Mouse (Mus musculus) erythroblast, embryonic 14.5 days (primary cell): ENCODE data around the gene Olfr1135. TPM values are rescaled to one million over a fixed set of nuclear protein-coding genes. Genes with fewer than 3 reads are reported as not detected.

Experiments
- H3K27me3 ChIP-seq: 2 replicates; pipeline ENCODE4 v1.6.1; 2012; ENCODE audit warnings: inconsistent platforms; ENCODE audit not compliant: control insufficient read depth
- H3K36me3 ChIP-seq: 2 replicates; pipeline ENCODE4 v1.6.1; 2012; ENCODE audit warnings: mild to moderate bottlenecking, inconsistent platforms; ENCODE audit not compliant: control insufficient read depth
- H3K4me1 ChIP-seq: 2 replicates; pipeline ENCODE4 v1.6.1; 2012; ENCODE audit warnings: inconsistent platforms; ENCODE audit not compliant: control insufficient read depth
- H3K4me3 ChIP-seq: replicated peaks from 2 replicates; pipeline ENCODE3; 2012; ENCODE audit warnings: moderate library complexity, mild to moderate bottlenecking, inconsistent platforms
- H3K9me3 ChIP-seq: 2 replicates; pipeline ENCODE4 v1.6.1; 2012; ENCODE audit warnings: low read length, inconsistent platforms, mixed read lengths; ENCODE audit not compliant: control insufficient read depth
- GATA1 ChIP-seq: IDR thresholded peaks from 2 replicates; pipeline ENCODE4 v1.6.1; 2012; ENCODE audit warnings: low read length, inconsistent platforms, mixed read lengths
- TAL1 ChIP-seq: IDR thresholded peaks from 3 replicates; pipeline ENCODE4 v1.6.1; 2012; ENCODE audit warnings: low read length, inconsistent platforms, mixed read lengths
- polyA plus RNA-seq: library from polyadenylated mRNA; stranded (reverse); fragments of >175 nt; gene quantifications from 2 replicates; pipeline ENCODE4 v1.2.3, GENCODE M21; 2012

The Olfr1135 gene
- not detected in 2 replicates for polyA plus RNA-seq

GRCm38 (mm10) chr2:87673564-87673963 lies at the start of gene Olfr1135:
Gene Olfr1135, minus strand, starts transcription at chr2:87673664.
- Histone ChIP-seq H3K27me3 (no peaks in the 10 kb centered on the region), H3K36me3 (no peaks in the 10 kb centered on the region), H3K4me1 (no peaks in the 10 kb centered on the region), H3K4me3 (no peak within 1 kb of the TSS), H3K9me3 (no peaks in the 10 kb centered on the region)
- TF ChIP-seq TAL1 (no peak), GATA1 (no peak)

- no peak for TF ChIP-seq TAL1
- no peak for TF ChIP-seq GATA1
These were observed 39.6 kb upstream of the Olfr1135 start, which contains the start of gene Olfr1137 for GRCm38 (mm10) chr2:87713079-87713478. Gene Olfr1137, minus strand, starts transcription at chr2:87713179.

GRCm38 (mm10) chr2:87693847-87694246 lies 20.4 kb upstream of the Olfr1135 start, which contains the start of gene Olfr1136:
Gene Olfr1136, minus strand, starts transcription at chr2:87693947.
- TF ChIP-seq GATA1 = no peak
- no peak for TF ChIP-seq TAL1
- no peaks in the 10 kb centered on the region for H3K4me1 ChIP-seq
- no peaks in the 10 kb centered on the region for H3K36me3 ChIP-seq

More at GRCm38 (mm10) chr2:87713079-87713478, 39.6 kb upstream of the Olfr1135 start, which contains the start of gene Olfr1137:
- Histone ChIP-seq H3K4me3 (no peak within 1 kb of the TSS), H3K9me3 (no peaks in the 10 kb centered on the region; the same call in 1 of the 2 replicates), H3K36me3 (no peaks in the 10 kb centered on the region), H3K27me3 (no peaks in the 10 kb centered on the region), H3K4me1 (no peaks in the 10 kb centered on the region)

DNA sequence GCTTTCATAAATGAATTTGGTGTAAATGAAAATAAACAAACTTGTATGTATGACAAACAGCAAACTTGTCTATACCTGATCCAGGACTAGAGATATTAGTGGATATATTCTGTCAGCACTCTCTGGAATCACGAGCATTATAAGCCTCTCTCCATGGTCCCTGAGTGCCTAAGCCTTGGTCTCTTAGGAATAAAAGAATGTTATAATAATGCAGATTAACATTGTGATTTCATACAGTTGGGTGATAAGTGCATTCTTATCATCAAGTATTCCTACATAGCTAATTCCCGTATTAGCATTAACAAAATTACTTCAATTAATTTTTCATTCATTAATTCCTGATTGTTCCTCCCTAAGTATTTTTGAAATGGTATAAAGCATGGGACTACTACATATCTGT lies 15.1 kb downstream of the Olfr1135 start, which contains the start of gene Olfr1134:
Olfr1134 (minus strand) TSS at position 101 of the 400 bp plus-strand sequence.
- TF ChIP-seq TAL1 (no peak), GATA1 (no peak)
- Histone ChIP-seq H3K4me3 (no peak within 1 kb of the TSS), H3K36me3 (no peaks in the 10 kb centered on the region), H3K4me1 (no peaks in the 10 kb centered on the region), H3K9me3 (peaks cover 6% of the 10 kb centered on the region), H3K27me3 (no peaks in the 10 kb centered on the region)

More at GRCm38 (mm10) chr2:87693847-87694246, 20.4 kb upstream of the Olfr1135 start, which contains the start of gene Olfr1136:
- H3K4me3 ChIP-seq = no peak within 1 kb of the TSS
- no peaks in the 10 kb centered on the region for H3K9me3 ChIP-seq
- no peaks in the 10 kb centered on the region for H3K27me3 ChIP-seq

GRCm38 (mm10) chr2:87647274-87647673 lies 26.2 kb downstream of the Olfr1135 start, which contains the start of gene Olfr1133:
Gene Olfr1133, minus strand, starts transcription at chr2:87647374.
- no peak for TF ChIP-seq GATA1
- no peak for TF ChIP-seq TAL1
- no peaks in the 10 kb centered on the region for H3K4me1 ChIP-seq
- H3K27me3 ChIP-seq = no peaks in the 10 kb centered on the region

GRCm38 (mm10) chr2:87642441-87642840 lies 31.0 kb downstream of the Olfr1135 start:
- Histone ChIP-seq H3K27me3 (no peaks in the 10 kb centered on the region), H3K9me3 (no peaks in the 10 kb centered on the region; the same call in 1 of the 2 replicates), H3K4me3 (no peak overlapping the region), H3K4me1 (no peaks in the 10 kb centered on the region), H3K36me3 (no peaks in the 10 kb centered on the region)
- TF ChIP-seq GATA1 = no peak
- TF ChIP-seq TAL1 = no peak

More at GRCm38 (mm10) chr2:87647274-87647673, 26.2 kb downstream of the Olfr1135 start, which contains the start of gene Olfr1133:
- Histone ChIP-seq H3K9me3 (no peaks in the 10 kb centered on the region), H3K4me3 (no peak within 1 kb of the TSS), H3K36me3 (no peaks in the 10 kb centered on the region)

- no peaks in the 10 kb centered on the region for H3K4me1 ChIP-seq
- H3K36me3 ChIP-seq = no peaks in the 10 kb centered on the region
- H3K4me3 ChIP-seq = no peak within 1 kb of the TSS
- H3K9me3 ChIP-seq = no peaks in the 10 kb centered on the region; the same call in 1 of the 2 replicates
- TF ChIP-seq GATA1 (no peak), TAL1 (no peak)
- H3K27me3 ChIP-seq = no peaks in the 10 kb centered on the region
These were observed 36.0 kb downstream of the Olfr1135 start, which contains the start of gene Olfr1132 for GRCm38 (mm10) chr2:87637435-87637834. Gene Olfr1132, minus strand, starts transcription at chr2:87637535.

DNA sequence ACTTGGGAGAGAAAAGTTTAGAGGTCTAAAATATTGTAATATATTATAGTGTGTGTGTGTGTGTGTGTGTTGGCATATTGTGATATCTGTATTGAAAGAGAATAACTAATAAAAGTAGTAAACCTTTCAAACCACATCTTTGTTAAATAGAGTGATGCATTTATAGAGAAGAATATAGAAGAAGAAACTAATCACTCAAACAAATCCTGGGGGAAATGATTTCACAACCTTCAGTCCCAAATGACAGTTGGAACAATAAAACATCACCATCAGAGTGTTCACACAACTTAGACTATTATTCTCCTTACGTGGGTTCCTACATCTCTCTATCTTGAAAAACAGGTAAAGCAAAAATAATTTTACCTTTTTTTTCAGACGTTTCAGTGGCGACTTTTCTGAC lies 46.7 kb downstream of the Olfr1135 start, which contains the start of gene Olfr1131:
Olfr1131 (plus strand) TSS at position 301 of the 400 bp plus-strand sequence.
- Histone ChIP-seq H3K4me1 (no peaks in the 10 kb centered on the region), H3K4me3 (no peak within 1 kb of the TSS), H3K27me3 (no peaks in the 10 kb centered on the region), H3K9me3 (no peaks in the 10 kb centered on the region; the same call in 1 of the 2 replicates), H3K36me3 (no peaks in the 10 kb centered on the region)
- no peak for TF ChIP-seq GATA1
- no peak for TF ChIP-seq TAL1

Other genes starting within 250 kb of the Olfr1135 start
- not detected in 2 replicates for gene Olfr1124, start 243.4 kb downstream of the Olfr1135 start, polyA plus RNA-seq
- not detected in 2 replicates for gene Olfr1126, start 219.7 kb downstream of the Olfr1135 start, polyA plus RNA-seq
- gene Pramel7, start 176.6 kb downstream of the Olfr1135 start, polyA plus RNA-seq = 0.03 TPM in 1 of 2 replicates, not detected in the other
- not detected in 2 replicates for gene Pramel6, start 167.1 kb downstream of the Olfr1135 start, polyA plus RNA-seq
- not detected in 2 replicates for gene Olfr153, start 141.9 kb downstream of the Olfr1135 start, polyA plus RNA-seq
- gene Olfr1128, start 128.1 kb downstream of the Olfr1135 start, polyA plus RNA-seq = 0.09 TPM in 1 of 2 replicates, not detected in the other
- gene Olfr1129, start 99.8 kb downstream of the Olfr1135 start, polyA plus RNA-seq = not detected in 2 replicates
- gene Olfr1130, start 67.5 kb downstream of the Olfr1135 start, polyA plus RNA-seq = not detected in 2 replicates
- gene Olfr1131, start 46.6 kb downstream of the Olfr1135 start, polyA plus RNA-seq = not detected in 2 replicates
- gene Olfr1132, start 36.1 kb downstream of the Olfr1135 start, polyA plus RNA-seq = not detected in 2 replicates
- gene Olfr1133, start 26.3 kb downstream of the Olfr1135 start, polyA plus RNA-seq = not detected in 2 replicates
- gene Olfr1134, start 15.2 kb downstream of the Olfr1135 start, polyA plus RNA-seq = not detected in 2 replicates
- not detected in 2 replicates for gene Olfr1136, start 20.3 kb upstream of the Olfr1135 start, polyA plus RNA-seq
- gene Olfr1137, start 39.5 kb upstream of the Olfr1135 start, polyA plus RNA-seq = not detected in 2 replicates
- gene Olfr1138, start 66.3 kb upstream of the Olfr1135 start, polyA plus RNA-seq = not detected in 2 replicates
- not detected in 2 replicates for gene Olfr1140, start 70.1 kb upstream of the Olfr1135 start, polyA plus RNA-seq
- not detected in 2 replicates for gene Olfr1141, start 80.3 kb upstream of the Olfr1135 start, polyA plus RNA-seq
- gene Olfr152, start 105.8 kb upstream of the Olfr1135 start, polyA plus RNA-seq = not detected in 2 replicates
- gene Olfr1143, start 126.9 kb upstream of the Olfr1135 start, polyA plus RNA-seq = not detected in 2 replicates
- not detected in 2 replicates for gene Olfr1145, start 136.2 kb upstream of the Olfr1135 start, polyA plus RNA-seq
- not detected in 2 replicates for gene Olfr1148, start 156.9 kb upstream of the Olfr1135 start, polyA plus RNA-seq
- not detected in 2 replicates for gene Olfr1150-ps1, start 170.3 kb upstream of the Olfr1135 start, polyA plus RNA-seq
- 0.02 TPM in 1 of 2 replicates, not detected in the other for gene Olfr1151, start 182.2 kb upstream of the Olfr1135 start, polyA plus RNA-seq
- gene Olfr1152, start 192.8 kb upstream of the Olfr1135 start, polyA plus RNA-seq = not detected in 2 replicates
- gene Olfr1153, start 221.3 kb upstream of the Olfr1135 start, polyA plus RNA-seq = not detected in 2 replicates
- 0.06 TPM in 1 of 2 replicates, not detected in the other for gene Olfr1154, start 231.5 kb upstream of the Olfr1135 start, polyA plus RNA-seq